Mouse (Mus musculus): ENCODE measurements around the gene 1700001P01Rik. TPM values are rescaled to one million over a fixed set of nuclear protein-coding genes. Genes with fewer than 3 reads are reported as not detected.

1700001P01Rik gene
- total and polyA plus RNA-seq, 3 experiments, result 0.47 TPM; not detected in 2

- Histone ChIP-seq H3K9ac (ENCODE audit: insufficient read depth, low read depth) (no peak overlapping the region), H3K36me3 (replicated peaks in 1 of 2; ENCODE audit: control insufficient read depth in 1 of 2, insufficient read depth in 1 of 2, low read length in 1 of 2) (peaks cover 0 to 42% of the 10 kb centered on the region in 2 experiments), H3K27me3 (replicated peaks) (no peaks in the 10 kb centered on the region), H3K9me3 (replicated peaks; ENCODE audit: low read length) (peaks cover 2% of the 10 kb centered on the region), H3K4me3 (replicated peaks in 1 of 3; ENCODE audit: low read depth in 2 of 3, low read length in 2 of 3, poor library complexity in 1 of 3) (no peak overlapping the region), H3K4me2 (ENCODE audit: insufficient read depth, low read depth, poor library complexity, severe bottlenecking) (no peak overlapping the region), H3K4me1 (ENCODE audit: control insufficient read depth in 1 of 2, insufficient read depth in 2 of 2) (peaks cover 6 to 28% of the 10 kb centered on the region in 2 experiments), H3K79me2 (replicated peaks; ENCODE audit: control insufficient read depth, extremely low read depth, insufficient read depth, poor library complexity, severe bottlenecking) (peaks cover 38% of the 10 kb centered on the region), H3K27ac (ENCODE audit: insufficient read depth, low read depth) (no peak overlapping the region)
- DNase-seq (ENCODE audit: extremely low read depth), result no peak
- dilution Hi-C loops (cut with MboI; ENCODE audit: extremely low pct_ligation_motif_present, extremely low pct_unique_long_range_greater_than_20kb, low sequenced_read_pairs) (no loop called here), in situ Hi-C loops (cut with MboI; ENCODE audit: low pct_ligation_motif_present, low pct_unique_long_range_greater_than_20kb, low sequenced_read_pairs) (loop anchor here (5.0 kb wide), 1 partner anchor 37 kb away; the partner anchor contains the start of genes Pcgf2 and Psmb3)
- no peak for TF ChIP-seq USF1 (IDR thresholded peaks at IDR 0.05; ENCODE audit: low read depth, low read length)
- no peak for TF ChIP-seq BHLHE40 (IDR thresholded peaks at IDR 0.05; ENCODE audit: low read depth, low read length)
- no peak for TF ChIP-seq UBTF (IDR thresholded peaks at IDR 0.05; ENCODE audit: low read depth, low read length)
- no peak for TF ChIP-seq TBP (conservative IDR thresholded peaks at IDR 0.05; ENCODE audit: low read depth, low read length)
- no peak for TF ChIP-seq PAX5 (IDR thresholded peaks at IDR 0.05; ENCODE audit: low read length)
- peak; percentile 8 for TF ChIP-seq SMC3 (IDR thresholded peaks at IDR 0.05; ENCODE audit: low read depth, low read length)
- TF ChIP-seq JUN (IDR thresholded peaks at IDR 0.05; ENCODE audit: insufficient read depth, low read depth, low read length), result no peak
- no peak for TF ChIP-seq SIN3A (IDR thresholded peaks at IDR 0.05; ENCODE audit: low read length)
- no peak for TF ChIP-seq MYC (IDR thresholded peaks at IDR 0.05; ENCODE audit: low read depth, low read length)
- TF ChIP-seq RCOR1 (conservative IDR thresholded peaks at IDR 0.05; ENCODE audit: low read depth, low read length), result no peak
- TF ChIP-seq RAD21 (IDR thresholded peaks at IDR 0.05; ENCODE audit: low read depth, low read length), result peak; percentile 30
- TF ChIP-seq NELFE (IDR thresholded peaks at IDR 0.05; ENCODE audit: low read depth, low read length), result no peak
- no peak for TF ChIP-seq KAT2A (IDR thresholded peaks at IDR 0.05; ENCODE audit: insufficient replicate concordance, low read length)
- no peak for TF ChIP-seq CHD1 (IDR thresholded peaks at IDR 0.05; ENCODE audit: low read depth, low read length)
- TF ChIP-seq TCF12 (IDR thresholded peaks at IDR 0.05; ENCODE audit: low read depth, low read length), result no peak
- TF ChIP-seq CTCF (conservative IDR thresholded peaks at IDR 0.05 in 1 of 2, IDR thresholded peaks at IDR 0.05 in 1 of 2; ENCODE audit: low read depth in 2 of 2, low read length in 2 of 2), result peak in 1 of 2 experiments; percentile 45; a peak in 2 of 4 replicates
Observed at GRCm38 (mm10) chr11:97739155-97739554, 36.6 kb downstream of the 1700001P01Rik start.

GRCm38 (mm10) chr11:97738703-97739102 lies 37.0 kb downstream of the 1700001P01Rik start:
- H3K4me2 ChIP-seq (ENCODE audit: insufficient read depth, low read depth, poor library complexity, severe bottlenecking), result no peak overlapping the region
- peaks cover 0 to 42% of the 10 kb centered on the region in 2 experiments for H3K36me3 ChIP-seq (replicated peaks in 1 of 2; ENCODE audit: control insufficient read depth in 1 of 2, insufficient read depth in 1 of 2, low read length in 1 of 2)
- no peak for DNase-seq (ENCODE audit: extremely low read depth)

More at GRCm38 (mm10) chr11:97738703-97739102, 37.0 kb downstream of the 1700001P01Rik start:
- no peaks in the 10 kb centered on the region for H3K27me3 ChIP-seq (replicated peaks)
- in situ Hi-C loops (cut with MboI; ENCODE audit: low pct_ligation_motif_present, low pct_unique_long_range_greater_than_20kb, low sequenced_read_pairs) (loop anchor here (5.0 kb wide), 1 partner anchor 36 kb away; the partner anchor contains the start of genes Pcgf2 and Psmb3), dilution Hi-C loops (cut with MboI; ENCODE audit: extremely low pct_ligation_motif_present, extremely low pct_unique_long_range_greater_than_20kb, low sequenced_read_pairs) (no loop called here)
- no peak overlapping the region for H3K27ac ChIP-seq (ENCODE audit: insufficient read depth, low read depth)
- H3K9ac ChIP-seq (ENCODE audit: insufficient read depth, low read depth), result no peak overlapping the region
- H3K4me1 ChIP-seq (ENCODE audit: control insufficient read depth in 1 of 2, insufficient read depth in 2 of 2), result peaks cover 6 to 30% of the 10 kb centered on the region in 2 experiments
- H3K79me2 ChIP-seq (replicated peaks; ENCODE audit: control insufficient read depth, extremely low read depth, insufficient read depth, poor library complexity, severe bottlenecking), result peaks cover 38% of the 10 kb centered on the region
- no peak overlapping the region for H3K4me3 ChIP-seq (replicated peaks in 1 of 3; ENCODE audit: low read depth in 2 of 3, low read length in 2 of 3, poor library complexity in 1 of 3)
- peaks cover 2% of the 10 kb centered on the region for H3K9me3 ChIP-seq (replicated peaks; ENCODE audit: low read length)
- TF ChIP-seq CTCF (conservative IDR thresholded peaks at IDR 0.05 in 1 of 2, IDR thresholded peaks at IDR 0.05 in 1 of 2; ENCODE audit: low read depth in 2 of 2, low read length in 2 of 2), result peak; percentile 35 to 66
- no peak for TF ChIP-seq ETS1 (conservative IDR thresholded peaks at IDR 0.05; ENCODE audit: low read depth, low read length)
- TF ChIP-seq SMC3 (IDR thresholded peaks at IDR 0.05; ENCODE audit: low read depth, low read length), result peak; percentile 49
- peak; percentile 43 for TF ChIP-seq RAD21 (IDR thresholded peaks at IDR 0.05; ENCODE audit: low read depth, low read length)
- no peak for TF ChIP-seq NELFE (IDR thresholded peaks at IDR 0.05; ENCODE audit: low read depth, low read length)
- TF ChIP-seq MAZ (IDR thresholded peaks at IDR 0.05; ENCODE audit: low read depth, low read length), result no peak
- TF ChIP-seq TCF12 (IDR thresholded peaks at IDR 0.05; ENCODE audit: low read depth, low read length), result no peak
- TF ChIP-seq USF1 (IDR thresholded peaks at IDR 0.05; ENCODE audit: low read depth, low read length), result no peak
- no peak for TF ChIP-seq EP300 (IDR thresholded peaks at IDR 0.05; ENCODE audit: low read length)
